Mouse (Mus musculus): ENCODE results near the gene Cenpb.

The Cenpb gene

GRCm38 (mm10) chr2:131166172-131166571 is 13.7 kb downstream of the Cenpb start:
- no peak for DNase-seq (ENCODE audit: low spot score)

GRCm38 (mm10) chr2:131163924-131164323 is 15.9 kb downstream of the Cenpb start:
- DNase-seq (ENCODE audit: low spot score): no peak

GRCm38 (mm10) chr2:131160671-131161111 is 19.2 kb downstream of the Cenpb start:
- no peak for DNase-seq (ENCODE audit: low spot score)

GRCm38 (mm10) chr2:131159938-131160581 is 19.8 kb downstream of the Cenpb start, which contains the start of gene 1700037H04Rik:
TSS of gene 1700037H04Rik (minus strand) at chr2:131160081.
- peak; percentile 75 for DNase-seq (ENCODE audit: low spot score)

GRCm38 (mm10) chr2:131159491-131159910 is 20.4 kb downstream of the Cenpb start:
- DNase-seq (ENCODE audit: low spot score): no peak

GRCm38 (mm10) chr2:131156987-131157386 is 22.9 kb downstream of the Cenpb start:
- DNase-seq (ENCODE audit: low spot score): no peak

GRCm38 (mm10) chr2:131154036-131154435 is 25.8 kb downstream of the Cenpb start:
- DNase-seq (ENCODE audit: low spot score): no peak

- DNase-seq (ENCODE audit: low spot score): no peak
Measured at GRCm38 (mm10) chr2:131152166-131152730, 27.6 kb downstream of the Cenpb start.

- DNase-seq (ENCODE audit: low spot score): no peak
Measured at GRCm38 (mm10) chr2:131149254-131149578, 30.7 kb downstream of the Cenpb start.

GRCm38 (mm10) chr2:131148353-131149253 is 31.3 kb downstream of the Cenpb start:
- no peak for DNase-seq (ENCODE audit: low spot score)

GRCm38 (mm10) chr2:131147043-131147365 is 32.9 kb downstream of the Cenpb start:
- no peak for DNase-seq (ENCODE audit: low spot score)

GRCm38 (mm10) chr2:131146193-131147042 is 33.4 kb downstream of the Cenpb start:
- DNase-seq (ENCODE audit: low spot score): no peak

- DNase-seq (ENCODE audit: low spot score): no peak
Measured at GRCm38 (mm10) chr2:131145536-131145935, 34.3 kb downstream of the Cenpb start.

- no peak for DNase-seq (ENCODE audit: low spot score)
Measured at GRCm38 (mm10) chr2:131145121-131145520, 34.7 kb downstream of the Cenpb start.

GRCm38 (mm10) chr2:131143007-131143780 is 36.7 kb downstream of the Cenpb start:
- no peak for DNase-seq (ENCODE audit: low spot score)

- peak; percentile 56 for DNase-seq (ENCODE audit: low spot score)
Measured at GRCm38 (mm10) chr2:131142592-131142991, 37.3 kb downstream of the Cenpb start.

GRCm38 (mm10) chr2:131141336-131141986 is 38.4 kb downstream of the Cenpb start:
- DNase-seq (ENCODE audit: low spot score): no peak

GRCm38 (mm10) chr2:131140533-131140905 is 39.3 kb downstream of the Cenpb start:
- no peak for DNase-seq (ENCODE audit: low spot score)

- no peak for DNase-seq (ENCODE audit: low spot score)
Measured at GRCm38 (mm10) chr2:131139886-131140532, 39.9 kb downstream of the Cenpb start.

- no peak for DNase-seq (ENCODE audit: low spot score)
Measured at GRCm38 (mm10) chr2:131139287-131139686, 40.6 kb downstream of the Cenpb start.

Measured in ovary, postnatal 10 days (tissue).